Mouse (Mus musculus) thymus, adult 2 months (tissue): ENCODE measurements around the gene Mitf. TPM values are rescaled to one million over a fixed set of nuclear protein-coding genes. Genes with fewer than 3 reads are reported as not detected.

Experiments used
- DNase-seq: peaks from one replicate; pipeline ENCODE4 v3.0.0; 2021
- H3K27ac ChIP-seq: fragments of 200-500 bp; 2 replicates; pipeline ENCODE4 v1.5.1; 2012; ENCODE audit warnings: low read length, control low read depth; ENCODE audit not compliant: control insufficient read depth, insufficient read depth
- H3K27me3 ChIP-seq: fragments of 200-500 bp; 2 replicates; pipeline ENCODE4 v1.6.1; 2012; ENCODE audit warnings: mild to moderate bottlenecking, low read length, moderate library complexity, mixed read lengths; ENCODE audit not compliant: control insufficient read depth, insufficient read depth
- H3K36me3 ChIP-seq: fragments of 200-500 bp; 2 replicates; pipeline ENCODE4 v1.6.1; 2012; ENCODE audit warnings: mild to moderate bottlenecking, low read length, moderate library complexity; ENCODE audit not compliant: control insufficient read depth, insufficient read depth
- H3K4me1 ChIP-seq: fragments of 200-500 bp; replicated peaks from 2 replicates; pipeline ENCODE4 v1.6.1; 2012; ENCODE audit warnings: low read length; ENCODE audit not compliant: control insufficient read depth, insufficient read depth
- H3K4me3 ChIP-seq: fragments of 200-500 bp; 2 replicates; pipeline ENCODE4 v1.5.1; 2012; ENCODE audit warnings: mild to moderate bottlenecking, low read length, control low read depth, moderate library complexity; ENCODE audit not compliant: control insufficient read depth, insufficient read depth
- CTCF ChIP-seq: fragments of 200-500 bp; IDR thresholded peaks from 2 replicates; pipeline ENCODE4 v1.5.1; 2012; ENCODE audit warnings: mild to moderate bottlenecking, control low read depth, low read length, moderate library complexity, borderline replicate concordance; ENCODE audit not compliant: control insufficient read depth, poor library complexity, insufficient read depth; ENCODE audit errors: extremely low read depth
- POLR2A ChIP-seq: fragments of 200-500 bp; IDR thresholded peaks from 2 replicates; pipeline ENCODE4 v1.6.1; 2012; ENCODE audit warnings: mild to moderate bottlenecking, low read length, control low read depth, moderate library complexity; ENCODE audit not compliant: control insufficient read depth, poor library complexity, insufficient read depth; ENCODE audit errors: extremely low read depth
- WGBS: fragments of 180-500 bp; shearing (Covaris S2); methylation state at CpG from one replicate; pipeline ENCODE4 v1.1.7; 2018; 5-methylcytosine and 5-hydroxymethylcytosine counted together
- polyA plus RNA-seq: library from polyadenylated mRNA; depleted of rRNA; stranded (reverse); fragments of >200 nt; gene quantifications from 2 replicates; pipeline ENCODE4 v1.2.3, GENCODE M21; 2012

Mitf gene
- polyA plus RNA-seq, 1 experiment, result 4.4 TPM

GRCm38 (mm10) chr6:98015819-98016218 is 209.0 kb downstream of the Mitf start:
- Histone ChIP-seq H3K27ac (no peak overlapping the region), H3K4me1 (0 out of 2 replicates have a peak, but pooled peaks cover 2% of the 10 kb centered on the region), H3K27me3 (no peaks in the 10 kb centered on the region), H3K36me3 (no peaks in the 10 kb centered on the region), H3K4me3 (no peak overlapping the region)
- DNase-seq, result no peak
- 23% methylated on average over 5 of the region's 5 CpGs for WGBS
- TF ChIP-seq CTCF (no peak), POLR2A (no peak)

- TF ChIP-seq CTCF, result no peak
- no peak for TF ChIP-seq POLR2A
- Histone ChIP-seq H3K36me3 (no peaks in the 10 kb centered on the region), H3K27me3 (no peaks in the 10 kb centered on the region), H3K4me1 (no peaks in the 10 kb centered on the region), H3K4me3 (no peak overlapping the region), H3K27ac (no peak overlapping the region)
- 16% methylated on average over 1 of the region's 1 CpGs for WGBS
- DNase-seq, result no peak
These were observed 217.0 kb downstream of the Mitf start for GRCm38 (mm10) chr6:98023876-98024275.

GRCm38 (mm10) chr6:98038513-98038912 is 231.7 kb downstream of the Mitf start:
- WGBS, result 94% methylated on average over 3 of the region's 3 CpGs
- Histone ChIP-seq H3K4me1 (no peaks in the 10 kb centered on the region), H3K27ac (no peak overlapping the region), H3K27me3 (no peaks in the 10 kb centered on the region), H3K36me3 (no peaks in the 10 kb centered on the region), H3K4me3 (no peak overlapping the region)
- no peak for DNase-seq
- TF ChIP-seq POLR2A, result no peak
- TF ChIP-seq CTCF, result no peak

GRCm38 (mm10) chr6:98041795-98042194 is 234.9 kb downstream of the Mitf start:
- no peak overlapping the region for H3K27ac ChIP-seq
- TF ChIP-seq POLR2A, result no peak
- TF ChIP-seq CTCF, result no peak
- no peak for DNase-seq
- no peaks in the 10 kb centered on the region for H3K36me3 ChIP-seq
- no peak overlapping the region for H3K4me3 ChIP-seq
- H3K27me3 ChIP-seq, result no peaks in the 10 kb centered on the region
- 95% methylated on average over 7 of the region's 7 CpGs for WGBS
- H3K4me1 ChIP-seq, result no peaks in the 10 kb centered on the region

GRCm38 (mm10) chr6:98046295-98047108 is 239.7 kb downstream of the Mitf start:
- DNase-seq, result no peak
- Histone ChIP-seq H3K4me1 (no peaks in the 10 kb centered on the region), H3K27ac (no peak overlapping the region), H3K27me3 (no peaks in the 10 kb centered on the region), H3K36me3 (no peaks in the 10 kb centered on the region), H3K4me3 (no peak overlapping the region)
- WGBS, result 88% methylated on average over 11 of the region's 11 CpGs
- TF ChIP-seq CTCF (no peak), POLR2A (no peak)

- Histone ChIP-seq H3K27me3 (no peaks in the 10 kb centered on the region), H3K27ac (no peak overlapping the region), H3K4me1 (no peaks in the 10 kb centered on the region), H3K4me3 (no peak overlapping the region), H3K36me3 (no peaks in the 10 kb centered on the region)
- TF ChIP-seq POLR2A (no peak), CTCF (no peak)
- no peak for DNase-seq
- 95% methylated on average over 6 of the region's 6 CpGs for WGBS
These were observed 240.9 kb downstream of the Mitf start for GRCm38 (mm10) chr6:98047741-98048140.
